Mouse (Mus musculus) limb, embryonic 14.5 days (tissue): ENCODE data around the gene Osbpl8. TPM values are rescaled to one million over a fixed set of nuclear protein-coding genes. Genes with fewer than 3 reads are reported as not detected.
A peak's percentile ranks its signal among the peaks of the same experiment; 100 is the strongest.

Source experiments
- ATAC-seq: fragments of 200-750 bp; cut with Nextera tagmentation; 2 replicates; pipeline ENCODE4 v1.8.0; 2017; ENCODE audit warnings: low read depth, moderate number of reproducible peaks, moderate TSS enrichment; ENCODE audit not compliant: low FRiP score
- DNase-seq: peaks from one replicate; pipeline ENCODE4 v3.0.0-alpha.2; 2015; ENCODE audit warnings: low spot score
- H3K27ac ChIP-seq: fragments of 300-500 bp; sonication (generic); replicated peaks from 2 replicates; pipeline ENCODE4 v1.5.1; 2014; ENCODE audit warnings: low read depth, mild to moderate bottlenecking, low read length, moderate library complexity, mixed read lengths
- H3K27me3 ChIP-seq: fragments of 300-500 bp; sonication (generic); 2 replicates; pipeline ENCODE4 v1.6.1; 2014; ENCODE audit warnings: low read length, mixed read lengths; ENCODE audit not compliant: control insufficient read depth, insufficient read depth
- H3K36me3 ChIP-seq: fragments of 300-500 bp; sonication (generic); 2 replicates; pipeline ENCODE4 v1.6.1; 2014; ENCODE audit warnings: mild to moderate bottlenecking, low read length, moderate library complexity, mixed read lengths; ENCODE audit not compliant: control insufficient read depth, insufficient read depth
- H3K4me1 ChIP-seq: fragments of 300-500 bp; sonication (generic); 2 replicates; pipeline ENCODE4 v1.6.1; 2014; ENCODE audit warnings: antibody characterized with exemption, low read length, mixed read lengths; ENCODE audit not compliant: control insufficient read depth, insufficient read depth
- H3K4me2 ChIP-seq: fragments of 300-500 bp; sonication (generic); replicated peaks from 2 replicates; pipeline ENCODE4 v1.6.1; 2014; ENCODE audit warnings: low read depth, mild to moderate bottlenecking, low read length, moderate library complexity; ENCODE audit not compliant: severe bottlenecking
- H3K4me3 ChIP-seq: fragments of 300-500 bp; sonication (generic); replicated peaks from 2 replicates; pipeline ENCODE4 v1.5.1; 2014; ENCODE audit warnings: low read length
- H3K9ac ChIP-seq: fragments of 300-500 bp; sonication (generic); 2 replicates; pipeline ENCODE4 v1.6.1; 2014; ENCODE audit warnings: mild to moderate bottlenecking, low read depth, low read length, moderate library complexity; ENCODE audit not compliant: severe bottlenecking
- H3K9me3 ChIP-seq: fragments of 300-500 bp; sonication (generic); 2 replicates; pipeline ENCODE4 v1.6.1; 2016; ENCODE audit warnings: low read length; ENCODE audit not compliant: control insufficient read depth
- POLR2A ChIP-seq: fragments of 200-500 bp; IDR thresholded peaks from 2 replicates; pipeline ENCODE4 v1.8.0; 2012; ENCODE audit warnings: inconsistent platforms, mild to moderate bottlenecking, moderate library complexity, borderline replicate concordance; ENCODE audit not compliant: insufficient read depth, insufficient read length; ENCODE audit errors: extremely low read depth
- WGBS: fragments of 180-500 bp; shearing (Covaris S2); extraction: QIAGEN DNeasy Blood & Tissue Kit; methylation state at CpG from one replicate; pipeline ENCODE4 v1.1.7; 2014; 5-methylcytosine and 5-hydroxymethylcytosine counted together
- polyA plus RNA-seq, 2 experiments: library from polyadenylated mRNA; depleted of rRNA in 1 of 2; stranded (reverse) in 1 of 2; unstranded in 1 of 2; fragments of >200 nt; fragmentation: Nextera tagmentation in 1 of 2; extraction: Ambion mirVana in 1 of 2; gene quantifications; 2 replicates each; pipeline versions ENCODE4 v1.2.1 to v1.2.3; 2012 to 2014

The Osbpl8 gene
- polyA plus RNA-seq, 2 experiments: 9.0 to 10.4 TPM

DNA sequence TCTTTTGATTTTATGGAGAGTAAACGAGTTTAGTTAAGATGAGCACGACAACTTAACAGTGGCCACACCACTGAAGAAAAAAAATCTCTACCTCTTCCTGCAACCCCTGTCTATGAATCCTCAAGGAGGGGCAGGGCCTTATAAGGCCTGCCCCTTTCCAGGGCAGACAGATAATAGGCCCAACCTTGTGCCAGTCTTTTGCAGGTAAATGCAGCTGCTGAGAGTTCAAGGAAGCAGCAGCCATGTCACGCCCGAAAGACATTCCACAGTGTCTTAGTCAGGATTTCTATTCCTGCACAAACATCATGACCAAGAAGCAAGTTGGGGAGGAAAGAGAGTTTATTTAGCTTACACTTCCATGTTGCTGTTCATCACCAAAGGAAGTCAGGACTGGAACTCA is 26.6 kb upstream of the Osbpl8 start:
- no peak for TF ChIP-seq POLR2A
- no peak for ATAC-seq

DNA sequence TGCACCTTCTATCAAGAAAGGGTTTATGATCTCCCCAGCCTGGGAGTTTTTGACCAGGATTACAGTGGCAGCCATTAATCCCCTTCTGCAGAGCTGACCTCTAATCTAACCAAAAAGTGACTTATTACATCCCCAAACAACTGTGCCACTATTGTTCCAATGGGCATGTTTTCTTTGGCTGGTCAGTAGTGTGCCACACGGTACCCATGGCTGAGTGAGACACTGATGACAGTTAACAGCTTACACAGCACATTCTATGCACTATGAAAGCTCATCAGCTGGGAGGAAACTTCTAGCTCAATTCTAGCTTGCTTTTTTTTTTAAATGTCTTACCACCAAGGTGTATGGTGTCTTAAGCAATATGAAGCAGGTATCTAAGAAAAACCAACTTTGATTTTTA is 25.4 kb upstream of the Osbpl8 start:
- Histone ChIP-seq H3K27me3 (no peaks in the 10 kb centered on the region), H3K4me1 (peaks cover 3% of the 10 kb centered on the region; the same call in 1 of the 2 replicates), H3K36me3 (no peaks in the 10 kb centered on the region), H3K4me2 (no peak overlapping the region), H3K4me3 (no peak overlapping the region), H3K27ac (no peak overlapping the region), H3K9ac (no peak overlapping the region), H3K9me3 (no peaks in the 10 kb centered on the region)
- no peak for DNase-seq
- TF ChIP-seq POLR2A: no peak
- ATAC-seq: no peak
- WGBS: 86% methylated on average over 1 of the region's 1 CpGs

More for the DNA sequence above, 26.6 kb upstream of the Osbpl8 start:
- H3K4me2 ChIP-seq: no peak overlapping the region
- no peaks in the 10 kb centered on the region for H3K36me3 ChIP-seq
- WGBS: 71% methylated on average over 4 of the region's 4 CpGs
- no peak for DNase-seq
- H3K4me1 ChIP-seq: peaks cover 2% of the 10 kb centered on the region; the same call in 1 of the 2 replicates
- H3K27me3 ChIP-seq: no peaks in the 10 kb centered on the region
- no peak overlapping the region for H3K4me3 ChIP-seq
- H3K27ac ChIP-seq: no peak overlapping the region
- H3K9ac ChIP-seq: no peak overlapping the region
- no peaks in the 10 kb centered on the region for H3K9me3 ChIP-seq

DNA sequence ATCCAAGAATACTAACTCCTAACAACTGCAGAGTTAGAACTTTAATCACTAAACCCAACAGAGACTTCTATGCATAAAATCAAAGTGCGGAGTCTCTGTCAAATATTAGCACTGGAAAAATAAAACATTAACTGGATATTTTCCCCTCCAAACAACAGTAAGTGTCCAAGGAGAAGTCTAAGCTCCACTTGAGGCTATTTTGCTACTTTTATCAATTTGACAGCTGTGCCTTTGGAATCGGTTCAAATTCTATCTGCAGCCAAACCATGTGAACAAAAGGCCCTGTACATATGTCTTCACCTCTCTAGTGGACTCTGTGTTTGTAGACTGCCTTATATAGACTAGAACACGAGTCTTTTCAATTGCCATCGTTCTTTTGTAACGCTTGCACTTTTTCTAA is 24.7 kb upstream of the Osbpl8 start:
- whole genome bisulfite sequencing: 81% methylated on average over 5 of the region's 5 CpGs
- Histone ChIP-seq H3K27me3 (no peaks in the 10 kb centered on the region), H3K4me2 (no peak overlapping the region), H3K36me3 (no peaks in the 10 kb centered on the region), H3K9me3 (no peaks in the 10 kb centered on the region), H3K27ac (no peak overlapping the region), H3K4me1 (peaks cover 3% of the 10 kb centered on the region; the same call in 1 of the 2 replicates), H3K9ac (no peak overlapping the region), H3K4me3 (no peak overlapping the region)
- DNase-seq (peak; percentile 41), ATAC-seq (no peak)
- TF ChIP-seq POLR2A: no peak

DNA sequence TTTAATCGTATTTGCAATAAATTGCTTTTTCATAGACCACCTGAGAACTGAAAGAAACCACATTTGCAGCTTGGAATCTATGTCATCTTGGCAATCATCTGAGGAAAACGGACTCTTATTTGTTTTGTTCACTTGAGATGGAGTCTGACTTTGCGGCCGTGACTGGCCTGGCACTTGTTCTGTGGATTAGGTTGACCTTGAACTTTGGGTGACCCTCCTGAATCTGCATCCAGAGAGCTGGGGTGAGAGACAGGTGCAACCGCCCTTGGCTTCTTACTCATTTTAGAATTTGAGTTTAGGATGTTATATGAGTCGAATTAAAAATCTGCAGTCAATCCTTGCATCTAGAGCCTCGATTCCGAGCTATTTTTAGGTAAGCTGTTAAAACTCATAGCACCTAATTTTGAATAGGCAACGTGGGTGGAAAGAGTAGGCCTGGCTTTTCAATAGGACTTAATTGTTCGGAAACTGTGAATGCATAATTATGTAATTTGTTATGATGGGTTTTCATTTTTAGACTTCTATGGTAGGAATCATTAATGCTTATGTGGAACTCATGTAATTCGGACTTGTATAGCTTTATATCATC is 20.1 kb upstream of the Osbpl8 start:
- 63% methylated on average over 11 of the region's 11 CpGs for WGBS
- H3K27me3 ChIP-seq: no peaks in the 10 kb centered on the region

GRCm38 (mm10) chr10:111149761-111150160 is 14.8 kb upstream of the Osbpl8 start:
- no peak for TF ChIP-seq POLR2A

More for the DNA sequence above, 20.1 kb upstream of the Osbpl8 start:
- no peak for ATAC-seq
- Histone ChIP-seq H3K4me1 (peaks cover 3% of the 10 kb centered on the region; the same call in 1 of the 2 replicates), H3K4me2 (no peak overlapping the region), H3K9me3 (no peaks in the 10 kb centered on the region), H3K27ac (no peak overlapping the region), H3K9ac (no peak overlapping the region), H3K4me3 (no peak overlapping the region), H3K36me3 (no peaks in the 10 kb centered on the region)
- TF ChIP-seq POLR2A: no peak
- no peak for DNase-seq

DNA sequence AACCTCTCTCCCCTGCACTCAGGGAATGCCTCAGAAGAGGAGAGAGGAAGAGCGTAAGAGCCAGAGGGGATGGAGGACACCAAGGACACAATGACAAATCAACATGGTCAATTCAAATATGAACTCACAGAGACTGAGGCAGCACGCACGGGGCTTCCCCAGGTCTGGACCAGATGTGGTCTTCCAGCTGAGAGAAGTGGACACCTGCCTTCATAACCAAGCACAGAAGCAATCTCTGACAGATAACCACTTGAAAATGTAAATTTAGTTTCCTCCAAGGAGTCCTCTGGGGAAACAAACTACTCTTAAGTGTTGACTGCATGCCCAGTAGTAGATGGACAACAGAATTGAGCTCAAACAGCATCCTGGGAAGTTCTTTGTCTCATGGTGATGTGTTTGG is 9.5 kb upstream of the Osbpl8 start:
- no peak for TF ChIP-seq POLR2A

More at GRCm38 (mm10) chr10:111149761-111150160, 14.8 kb upstream of the Osbpl8 start:
- H3K4me2 ChIP-seq: no peak overlapping the region
- DNase-seq (peak; percentile 25), ATAC-seq (no peak)
- no peaks in the 10 kb centered on the region for H3K4me1 ChIP-seq
- H3K27me3 ChIP-seq: no peaks in the 10 kb centered on the region
- H3K36me3 ChIP-seq: no peaks in the 10 kb centered on the region
- 49% methylated on average over 5 of the region's 5 CpGs for WGBS
- H3K9ac ChIP-seq: no peak overlapping the region
- no peak overlapping the region for H3K27ac ChIP-seq
- H3K9me3 ChIP-seq: no peaks in the 10 kb centered on the region
- H3K4me3 ChIP-seq: no peak overlapping the region

More for the DNA sequence above, 9.5 kb upstream of the Osbpl8 start:
- no peaks in the 10 kb centered on the region for H3K9me3 ChIP-seq
- DNase-seq: no peak
- no peaks in the 10 kb centered on the region for H3K27me3 ChIP-seq
- no peak overlapping the region for H3K4me2 ChIP-seq
- no peak overlapping the region for H3K4me3 ChIP-seq
- H3K36me3 ChIP-seq: no peaks in the 10 kb centered on the region
- 87% methylated on average over 3 of the region's 3 CpGs for WGBS
- no peak overlapping the region for H3K27ac ChIP-seq
- no peak for ATAC-seq
- no peak overlapping the region for H3K9ac ChIP-seq
- no peaks in the 10 kb centered on the region for H3K4me1 ChIP-seq
